Mouse (Mus musculus): ENCODE results near the gene Inf2. TPM values are rescaled to one million over a fixed set of nuclear protein-coding genes. Genes with fewer than 3 reads are reported as not detected.

Inf2 gene
- polyA plus RNA-seq (2012; rRNA removed) (27.5 and 29.8 TPM in 2 replicates), polyA plus RNA-seq (2014; fragmentation: Nextera tagmentation; extraction: Ambion mirVana) (6.9 and 7.0 TPM in 2 replicates)

DNA sequence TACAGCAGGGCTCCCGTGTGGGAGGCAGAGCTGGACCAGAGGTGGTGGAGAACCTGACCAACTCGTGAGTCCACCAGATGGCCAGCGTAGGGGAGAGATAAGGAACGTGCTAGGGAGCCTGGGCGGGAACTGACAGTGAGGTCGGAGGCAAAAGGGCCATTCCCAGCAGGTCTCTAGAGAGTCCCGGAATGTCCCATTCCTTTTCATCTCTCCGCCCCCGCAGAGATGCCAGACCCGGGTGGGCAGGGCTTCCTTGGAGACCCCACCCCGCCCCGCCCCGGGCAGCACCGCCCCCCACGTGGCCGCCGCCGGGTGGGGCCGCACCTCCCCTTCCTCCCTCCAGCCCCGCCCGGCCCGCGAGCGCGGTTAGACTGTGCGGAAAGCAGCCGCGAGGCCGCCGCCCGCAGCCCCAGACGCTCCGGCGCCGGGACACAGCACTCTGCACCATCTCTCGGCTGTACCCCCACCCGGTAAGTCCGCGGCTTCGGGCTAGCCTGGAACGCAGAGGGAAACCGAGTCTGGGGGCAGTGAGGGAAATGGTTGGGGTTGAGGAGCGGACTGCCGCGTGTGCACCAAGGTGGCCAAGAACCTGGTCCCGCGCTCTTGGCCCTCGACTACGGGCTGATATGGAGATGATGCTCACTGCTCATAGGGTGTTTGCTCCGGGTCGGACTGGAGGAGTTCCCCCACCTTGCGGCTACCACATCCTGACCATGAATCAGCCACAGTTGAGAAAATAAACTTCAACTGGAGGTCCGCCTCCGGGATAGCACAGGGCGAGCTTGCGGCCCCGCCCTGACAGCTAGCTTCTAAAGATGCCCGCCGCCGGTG is at the start of gene Inf2:
Gene Inf2 (plus strand): TSS at position 359 of the 831 bp plus-strand sequence.
- H3K4me2 ChIP-seq (replicated peaks; ENCODE audit: low read depth, low read length, severe bottlenecking), result peak within 1 kb of the TSS; percentile 81
- H3K27me3 ChIP-seq (ENCODE audit: control insufficient read depth, insufficient read depth, low read length), result no peaks in the 10 kb centered on the region
- peaks cover 17% of the 10 kb centered on the region; the same call in 1 of the 2 replicates for H3K4me1 ChIP-seq (ENCODE audit: control insufficient read depth, insufficient read depth, low read length)
- no peak within 1 kb of the TSS for H3K27ac ChIP-seq (replicated peaks; ENCODE audit: low read depth, low read length)
- 0 out of 2 replicates have a peak, but pooled peaks have one; percentile 13 for TF ChIP-seq POLR2A (IDR thresholded peaks at IDR 0.05; ENCODE audit: borderline replicate concordance, extremely low read depth, insufficient read depth, insufficient read length)
- H3K9me3 ChIP-seq (ENCODE audit: control insufficient read depth, low read length), result no peaks in the 10 kb centered on the region
- peak within 1 kb of the TSS; percentile 55 for H3K4me3 ChIP-seq (replicated peaks; ENCODE audit: low read length)
- H3K9ac ChIP-seq (ENCODE audit: low read depth, low read length, severe bottlenecking), result peak within 1 kb of the TSS; percentile 56
- H3K36me3 ChIP-seq (ENCODE audit: control insufficient read depth, insufficient read depth, low read length), result no peaks in the 10 kb centered on the region
- peak; percentile 80 for DNase-seq (ENCODE audit: low spot score)
- WGBS, result under 1% methylated on average over 51 of the region's 60 CpGs
- ATAC-seq (ENCODE audit: low FRiP score, low read depth), result peak; percentile 90

DNA sequence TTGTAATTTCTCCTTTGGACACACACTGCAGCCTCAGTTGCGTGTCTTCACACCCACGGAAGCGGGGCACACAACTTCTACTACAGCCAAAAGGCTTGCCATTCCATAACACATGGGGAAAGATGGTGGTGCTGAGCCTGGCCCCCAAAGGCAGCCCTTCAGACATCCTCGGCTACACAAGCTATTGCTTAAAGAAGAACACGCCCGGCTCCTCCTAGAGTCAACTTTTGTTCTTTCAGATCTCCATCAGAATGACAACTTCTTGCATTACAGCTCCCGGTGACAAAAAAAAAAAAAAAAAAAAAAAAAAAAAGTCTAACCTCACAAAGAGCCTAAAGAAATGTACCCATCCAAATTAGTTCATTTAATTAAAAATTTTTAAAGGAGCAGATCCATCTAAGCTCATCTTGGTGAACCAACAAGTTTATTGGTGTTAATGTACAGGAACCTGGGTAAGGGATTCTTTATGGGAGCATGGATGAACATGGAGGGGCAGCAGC is 49.1 kb upstream of the Inf2 start:
- H3K9me3 ChIP-seq (ENCODE audit: control insufficient read depth, low read length), result no peaks in the 10 kb centered on the region
- H3K4me1 ChIP-seq (ENCODE audit: control insufficient read depth, insufficient read depth, low read length), result no peaks in the 10 kb centered on the region
- H3K4me2 ChIP-seq (replicated peaks; ENCODE audit: low read depth, low read length, severe bottlenecking), result no peak overlapping the region
- no peaks in the 10 kb centered on the region for H3K27me3 ChIP-seq (ENCODE audit: control insufficient read depth, insufficient read depth, low read length)
- TF ChIP-seq POLR2A (IDR thresholded peaks at IDR 0.05; ENCODE audit: borderline replicate concordance, extremely low read depth, insufficient read depth, insufficient read length), result no peak
- H3K4me3 ChIP-seq (replicated peaks; ENCODE audit: low read length), result no peak overlapping the region
- no peak overlapping the region for H3K9ac ChIP-seq (ENCODE audit: low read depth, low read length, severe bottlenecking)
- H3K36me3 ChIP-seq (ENCODE audit: control insufficient read depth, insufficient read depth, low read length), result no peaks in the 10 kb centered on the region
- no peak overlapping the region for H3K27ac ChIP-seq (replicated peaks; ENCODE audit: low read depth, low read length)
- DNase-seq (ENCODE audit: low spot score) (no peak), ATAC-seq (ENCODE audit: low FRiP score, low read depth) (no peak)
- 91% methylated on average over 7 of the region's 7 CpGs for WGBS

DNA sequence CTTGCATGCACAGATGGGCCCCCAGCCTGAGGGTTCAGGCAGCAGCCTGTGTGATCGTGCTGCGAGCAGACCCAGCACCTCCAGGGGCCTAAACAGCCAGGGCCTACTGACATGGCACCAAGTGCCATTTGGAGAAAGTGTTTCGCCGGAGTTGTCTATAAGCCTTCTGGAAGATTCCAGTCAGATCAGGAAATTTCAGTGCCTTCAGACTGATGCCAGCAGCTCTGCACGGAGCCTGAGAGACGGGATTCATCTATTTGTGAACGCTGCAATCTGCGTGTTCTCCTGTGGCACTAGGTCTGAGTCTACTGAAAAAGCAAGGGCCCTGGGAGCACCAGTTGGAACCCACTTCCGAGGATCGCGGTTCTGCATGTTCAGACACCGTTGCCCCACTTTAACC is 48.3 kb upstream of the Inf2 start:
- Histone ChIP-seq H3K4me2 (replicated peaks; ENCODE audit: low read depth, low read length, severe bottlenecking) (no peak overlapping the region), H3K27me3 (ENCODE audit: control insufficient read depth, insufficient read depth, low read length) (no peaks in the 10 kb centered on the region), H3K27ac (replicated peaks; ENCODE audit: low read depth, low read length) (no peak overlapping the region), H3K4me1 (ENCODE audit: control insufficient read depth, insufficient read depth, low read length) (no peaks in the 10 kb centered on the region), H3K4me3 (replicated peaks; ENCODE audit: low read length) (no peak overlapping the region), H3K9me3 (ENCODE audit: control insufficient read depth, low read length) (no peaks in the 10 kb centered on the region), H3K36me3 (ENCODE audit: control insufficient read depth, insufficient read depth, low read length) (no peaks in the 10 kb centered on the region), H3K9ac (ENCODE audit: low read depth, low read length, severe bottlenecking) (no peak overlapping the region)
- WGBS, result 88% methylated on average over 12 of the region's 12 CpGs
- ATAC-seq (ENCODE audit: low FRiP score, low read depth) (no peak), DNase-seq (ENCODE audit: low spot score) (no peak)
- no peak for TF ChIP-seq POLR2A (IDR thresholded peaks at IDR 0.05; ENCODE audit: borderline replicate concordance, extremely low read depth, insufficient read depth, insufficient read length)

DNA sequence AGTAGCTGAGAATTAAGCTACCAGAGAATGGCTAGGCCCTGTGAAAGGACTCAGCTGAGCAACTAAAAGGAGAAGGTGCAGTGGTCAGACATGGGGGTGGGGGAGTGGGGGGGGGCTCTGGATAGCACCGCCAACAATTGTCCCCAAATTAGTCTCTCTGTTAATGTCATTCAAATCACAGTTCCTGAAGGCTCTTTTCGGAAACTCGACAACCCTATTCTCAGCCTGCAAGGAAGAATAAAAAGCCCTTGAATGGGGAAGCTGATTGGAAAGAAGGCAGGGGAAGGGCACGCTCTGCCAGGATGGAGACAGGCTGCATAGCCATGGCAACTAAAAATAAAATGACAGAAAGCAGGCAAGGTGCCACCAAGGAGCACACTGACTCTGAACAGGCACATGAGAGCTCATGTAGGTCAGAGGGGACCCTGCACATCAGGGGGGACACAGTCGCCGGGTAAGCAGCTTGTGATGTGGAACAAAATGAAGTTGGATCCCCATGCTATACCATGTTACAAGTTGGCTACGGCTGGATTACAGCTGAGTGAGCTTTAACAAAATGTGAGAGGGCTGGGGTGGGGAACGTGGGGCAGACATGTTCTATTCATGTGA is 47.0 kb upstream of the Inf2 start:
- H3K4me3 ChIP-seq (replicated peaks; ENCODE audit: low read length), result no peak overlapping the region
- 81% methylated on average over 8 of the region's 8 CpGs for WGBS
- no peak for ATAC-seq (ENCODE audit: low FRiP score, low read depth)
- H3K4me1 ChIP-seq (ENCODE audit: control insufficient read depth, insufficient read depth, low read length), result no peaks in the 10 kb centered on the region
- H3K9me3 ChIP-seq (ENCODE audit: control insufficient read depth, low read length), result no peaks in the 10 kb centered on the region
- H3K9ac ChIP-seq (ENCODE audit: low read depth, low read length, severe bottlenecking), result no peak overlapping the region
- TF ChIP-seq POLR2A (IDR thresholded peaks at IDR 0.05; ENCODE audit: borderline replicate concordance, extremely low read depth, insufficient read depth, insufficient read length), result no peak
- no peak overlapping the region for H3K27ac ChIP-seq (replicated peaks; ENCODE audit: low read depth, low read length)
- no peaks in the 10 kb centered on the region for H3K27me3 ChIP-seq (ENCODE audit: control insufficient read depth, insufficient read depth, low read length)
- H3K36me3 ChIP-seq (ENCODE audit: control insufficient read depth, insufficient read depth, low read length), result no peaks in the 10 kb centered on the region
- DNase-seq (ENCODE audit: low spot score), result no peak
- H3K4me2 ChIP-seq (replicated peaks; ENCODE audit: low read depth, low read length, severe bottlenecking), result no peak overlapping the region

DNA sequence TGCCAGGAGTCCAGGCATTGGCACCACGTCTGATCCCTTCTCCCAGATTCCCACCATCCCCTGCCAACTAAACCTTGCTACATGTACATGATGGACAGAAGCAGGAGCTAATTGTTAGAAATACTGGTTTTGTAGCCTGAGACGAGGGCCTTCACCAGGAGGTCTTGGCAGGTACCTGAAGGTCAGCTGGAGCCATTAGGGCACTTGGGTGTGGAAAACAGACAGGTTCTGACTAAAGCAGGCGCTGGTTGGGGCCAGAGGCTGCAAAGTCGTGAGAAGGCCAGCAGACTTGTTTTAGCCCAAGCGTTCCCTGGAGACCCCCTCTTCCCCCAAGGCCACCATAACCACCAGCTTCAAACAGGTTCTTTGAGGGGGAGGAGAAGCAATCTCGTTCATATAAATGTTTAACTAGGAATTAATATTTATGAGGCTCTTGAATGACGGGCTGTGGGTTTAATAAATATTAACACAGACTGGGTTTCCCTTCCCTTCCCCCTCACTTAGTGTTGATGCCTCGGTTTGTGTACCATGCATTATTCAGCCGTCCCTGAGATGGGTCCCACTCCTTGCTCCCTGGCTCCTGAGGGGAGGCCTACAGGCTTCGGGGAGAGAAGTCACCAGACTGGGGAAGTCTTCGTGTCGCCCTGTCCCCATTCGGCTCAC is 46.2 kb upstream of the Inf2 start:
- no peak for TF ChIP-seq POLR2A (IDR thresholded peaks at IDR 0.05; ENCODE audit: borderline replicate concordance, extremely low read depth, insufficient read depth, insufficient read length)
- Histone ChIP-seq H3K27me3 (ENCODE audit: control insufficient read depth, insufficient read depth, low read length) (no peaks in the 10 kb centered on the region), H3K9ac (ENCODE audit: low read depth, low read length, severe bottlenecking) (no peak overlapping the region), H3K9me3 (ENCODE audit: control insufficient read depth, low read length) (no peaks in the 10 kb centered on the region), H3K27ac (replicated peaks; ENCODE audit: low read depth, low read length) (no peak overlapping the region), H3K4me2 (replicated peaks; ENCODE audit: low read depth, low read length, severe bottlenecking) (no peak overlapping the region), H3K36me3 (ENCODE audit: control insufficient read depth, insufficient read depth, low read length) (no peaks in the 10 kb centered on the region), H3K4me1 (ENCODE audit: control insufficient read depth, insufficient read depth, low read length) (no peaks in the 10 kb centered on the region), H3K4me3 (replicated peaks; ENCODE audit: low read length) (no peak overlapping the region)
- ATAC-seq (ENCODE audit: low FRiP score, low read depth) (no peak), DNase-seq (ENCODE audit: low spot score) (no peak)
- 56% methylated on average over 13 of the region's 13 CpGs for WGBS
